Mouse (Mus musculus): Measurements from ENCODE around the gene Snd1. TPM values are rescaled to one million over a fixed set of nuclear protein-coding genes. Genes with fewer than 3 reads are reported as not detected.

The Snd1 gene
- total and polyA plus RNA-seq, 3 experiments = 83.7 to 377 (median 210) TPM

DNA sequence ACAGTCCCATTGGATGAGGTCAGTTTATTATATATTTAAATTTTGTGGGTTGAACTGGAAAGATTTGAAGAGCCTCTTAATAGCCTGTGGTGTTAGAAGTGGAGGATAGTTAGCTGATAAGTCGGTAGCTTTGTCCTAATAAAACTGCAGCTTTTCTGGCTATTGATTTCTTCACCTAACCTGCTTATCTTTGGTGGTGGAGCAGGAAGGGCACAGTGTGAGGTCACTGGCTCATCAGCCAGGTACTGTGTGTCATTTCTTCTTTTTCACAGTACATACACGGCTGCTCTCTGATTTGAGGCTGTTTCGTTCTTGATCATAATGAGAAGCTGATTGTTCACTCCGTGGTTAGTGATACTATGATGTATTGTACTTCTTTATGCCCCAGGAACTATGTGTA is 134.4 kb downstream of the Snd1 start:
- Histone ChIP-seq H3K4me1 (ENCODE audit: control insufficient read depth in 1 of 2, insufficient read depth in 2 of 2) (peaks cover 0 to 36% of the 10 kb centered on the region in 2 experiments; a peak in 3 of 4 replicates), H3K4me3 (replicated peaks in 1 of 3; ENCODE audit: low read depth in 2 of 3, low read length in 2 of 3, poor library complexity in 1 of 3) (no peak overlapping the region), H3K36me3 (replicated peaks in 1 of 2; ENCODE audit: control insufficient read depth in 1 of 2, insufficient read depth in 1 of 2, low read length in 1 of 2) (peaks cover 5 to 45% of the 10 kb centered on the region in 2 experiments), H3K27me3 (replicated peaks) (no peaks in the 10 kb centered on the region), H3K27ac (ENCODE audit: insufficient read depth, low read depth) (no peak overlapping the region), H3K79me2 (replicated peaks; ENCODE audit: control insufficient read depth, extremely low read depth, insufficient read depth, poor library complexity, severe bottlenecking) (peaks cover 25% of the 10 kb centered on the region), H3K4me2 (ENCODE audit: insufficient read depth, low read depth, poor library complexity, severe bottlenecking) (no peak overlapping the region), H3K9me3 (replicated peaks; ENCODE audit: low read length) (no peaks in the 10 kb centered on the region), H3K9ac (ENCODE audit: insufficient read depth, low read depth) (no peak overlapping the region)
- dilution Hi-C loops (cut with MboI; ENCODE audit: extremely low pct_ligation_motif_present, extremely low pct_unique_long_range_greater_than_20kb, low sequenced_read_pairs) (no loop called here), in situ Hi-C loops (cut with MboI; ENCODE audit: low pct_ligation_motif_present, low pct_unique_long_range_greater_than_20kb, low sequenced_read_pairs) (no loop called here)
- peak; percentile 33 for DNase-seq (ENCODE audit: extremely low read depth)
- TF ChIP-seq BHLHE40 (IDR thresholded peaks at IDR 0.05; ENCODE audit: low read depth, low read length) (no peak), CHD1 (IDR thresholded peaks at IDR 0.05; ENCODE audit: low read depth, low read length) (no peak), EP300 (IDR thresholded peaks at IDR 0.05; ENCODE audit: low read length) (no peak), RAD21 (IDR thresholded peaks at IDR 0.05; ENCODE audit: low read depth, low read length) (no peak), ETS1 (conservative IDR thresholded peaks at IDR 0.05; ENCODE audit: low read depth, low read length) (no peak), MEF2A (IDR thresholded peaks at IDR 0.05; ENCODE audit: borderline replicate concordance, low read depth, low read length) (no peak), ZMIZ1 (IDR thresholded peaks at IDR 0.05; ENCODE audit: low read depth, low read length) (no peak)

DNA sequence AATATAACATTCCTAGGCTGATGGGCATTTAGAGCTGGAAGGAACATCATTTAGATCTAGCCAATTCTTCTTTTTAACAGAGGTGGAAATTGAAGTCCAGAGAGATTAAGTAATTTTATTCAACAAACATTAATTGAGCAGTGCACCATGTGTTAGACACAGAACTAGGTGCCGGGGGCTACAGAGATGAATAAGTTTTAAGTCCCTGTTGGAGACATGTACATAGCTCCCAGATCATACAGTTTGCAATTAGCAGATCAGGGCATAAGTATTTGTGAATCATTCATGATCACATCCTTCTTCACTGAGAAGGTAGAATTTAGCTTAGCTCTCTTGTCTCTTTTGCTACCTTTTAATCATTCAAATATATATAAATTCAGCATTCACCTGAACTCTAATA is 135.2 kb downstream of the Snd1 start:
- peaks cover under 1 to 43% of the 10 kb centered on the region in 2 experiments for H3K36me3 ChIP-seq (replicated peaks in 1 of 2; ENCODE audit: control insufficient read depth in 1 of 2, insufficient read depth in 1 of 2, low read length in 1 of 2)
- no peak overlapping the region for H3K9ac ChIP-seq (ENCODE audit: insufficient read depth, low read depth)
- dilution Hi-C loops (cut with MboI; ENCODE audit: extremely low pct_ligation_motif_present, extremely low pct_unique_long_range_greater_than_20kb, low sequenced_read_pairs) = no loop called here
- H3K4me2 ChIP-seq (ENCODE audit: insufficient read depth, low read depth, poor library complexity, severe bottlenecking) = no peak overlapping the region
- H3K79me2 ChIP-seq (replicated peaks; ENCODE audit: control insufficient read depth, extremely low read depth, insufficient read depth, poor library complexity, severe bottlenecking) = peaks cover 30% of the 10 kb centered on the region
- no peak overlapping the region for H3K4me3 ChIP-seq (replicated peaks in 1 of 3; ENCODE audit: low read depth in 2 of 3, low read length in 2 of 3, poor library complexity in 1 of 3)
- H3K27me3 ChIP-seq (replicated peaks) = no peaks in the 10 kb centered on the region
- TF ChIP-seq RAD21 (IDR thresholded peaks at IDR 0.05; ENCODE audit: low read depth, low read length) (no peak), NELFE (IDR thresholded peaks at IDR 0.05; ENCODE audit: low read depth, low read length) (no peak), POLR2AphosphoS2 (IDR thresholded peaks at IDR 0.05; ENCODE audit: low read depth, low read length) (no peak), ZNF384 (IDR thresholded peaks at IDR 0.05; ENCODE audit: low read depth, low read length) (no peak), MAFK (IDR thresholded peaks at IDR 0.05; ENCODE audit: insufficient replicate concordance, low read length) (no peak), IRF4 (IDR thresholded peaks at IDR 0.05; ENCODE audit: low read depth, low read length) (no peak), CHD2 (IDR thresholded peaks at IDR 0.05; ENCODE audit: low read length) (no peak), MYC (IDR thresholded peaks at IDR 0.05; ENCODE audit: low read depth, low read length) (no peak), ZC3H11A (IDR thresholded peaks at IDR 0.05; ENCODE audit: low read depth, low read length) (no peak), CHD1 (IDR thresholded peaks at IDR 0.05; ENCODE audit: low read depth, low read length) (no peak), NRF1 (IDR thresholded peaks at IDR 0.05; ENCODE audit: low read depth, low read length) (no peak), UBTF (IDR thresholded peaks at IDR 0.05; ENCODE audit: low read depth, low read length) (no peak)
- in situ Hi-C loops (cut with MboI; ENCODE audit: low pct_ligation_motif_present, low pct_unique_long_range_greater_than_20kb, low sequenced_read_pairs) = no loop called here
- DNase-seq (ENCODE audit: extremely low read depth) = no peak
- peaks cover 0 to 44% of the 10 kb centered on the region in 2 experiments; a peak in 3 of 4 replicates for H3K4me1 ChIP-seq (ENCODE audit: control insufficient read depth in 1 of 2, insufficient read depth in 2 of 2)
- H3K27ac ChIP-seq (ENCODE audit: insufficient read depth, low read depth) = no peak overlapping the region
- H3K9me3 ChIP-seq (replicated peaks; ENCODE audit: low read length) = no peaks in the 10 kb centered on the region
